Mouse (Mus musculus) fat pad, adult 2 months (tissue): ENCODE data around the gene Paqr6.
A peak's percentile ranks its signal among the peaks of the same experiment; 100 is the strongest.

Experiments used
- DNase-seq: peaks from one replicate; pipeline ENCODE4 v3.0.0-alpha.2; 2011; ENCODE audit warnings: low read depth, low spot score; ENCODE audit errors: extremely low read depth

Gene Paqr6

DNA sequence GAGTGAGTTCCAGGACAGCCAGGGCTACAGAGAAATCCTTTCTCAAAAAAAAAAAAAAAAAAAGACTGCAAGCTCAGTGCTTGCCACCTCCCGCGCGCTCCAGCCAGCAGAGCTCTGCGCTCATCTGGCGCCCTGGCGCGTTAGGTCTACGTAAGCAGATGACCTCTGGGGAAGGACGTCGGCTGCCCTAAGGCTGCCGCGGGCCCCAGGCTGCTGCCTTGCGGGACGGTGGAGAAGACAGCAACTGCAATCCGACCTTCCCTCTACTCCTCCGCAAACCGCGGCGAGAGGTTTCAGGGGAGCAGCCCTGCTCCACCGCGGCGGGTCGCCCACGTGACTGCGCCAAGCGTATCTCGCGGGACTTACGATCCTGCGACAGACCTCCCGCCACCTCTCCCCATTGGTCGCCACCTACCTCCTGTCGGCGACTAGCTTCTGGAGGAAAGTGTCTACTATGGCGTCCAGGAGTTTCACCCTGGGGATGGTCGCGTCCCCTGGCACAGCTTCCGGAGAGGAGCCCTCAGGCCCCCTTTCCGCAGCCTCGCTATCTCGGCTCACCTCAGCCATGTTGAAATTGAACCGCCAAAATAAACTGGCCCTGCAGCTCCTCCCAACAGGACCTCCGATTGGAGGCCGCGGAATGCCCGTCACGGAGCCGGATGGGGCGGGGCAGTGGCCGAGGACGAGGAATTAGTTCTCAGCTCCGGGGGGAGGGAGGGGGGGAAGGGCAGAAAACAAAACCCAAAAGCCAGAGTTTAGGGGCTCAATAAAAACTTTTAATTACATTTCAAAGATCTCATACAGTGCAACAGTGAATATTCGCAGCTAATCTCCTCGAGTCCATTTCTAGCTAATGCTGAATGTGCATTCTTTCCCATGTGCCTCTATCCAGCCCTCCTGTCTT, 45.6 kb downstream of the Paqr6 start, which contains the start of gene Pmf1:
Gene Pmf1 (minus strand): TSS at position 591 of the 904 bp plus-strand sequence.
- peak; percentile 61 for DNase-seq

DNA sequence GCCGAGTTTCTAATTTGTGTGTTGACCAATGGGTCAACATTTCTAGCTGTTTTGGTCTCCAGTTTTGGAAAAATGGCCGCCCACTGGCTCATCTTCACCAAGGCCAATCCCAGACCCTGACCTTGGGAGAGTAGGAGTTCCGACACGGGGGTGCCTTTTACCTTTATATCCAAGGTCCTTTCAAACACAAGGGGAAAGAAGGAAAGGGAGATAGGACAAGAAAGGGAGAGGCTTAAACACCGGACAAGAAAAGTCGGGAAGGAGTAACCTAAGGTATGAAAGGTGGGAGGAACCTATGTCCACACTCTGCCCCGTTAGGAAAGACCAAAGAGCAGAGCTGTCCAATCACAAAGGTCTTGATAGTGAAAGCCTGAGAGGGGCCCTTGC, 46.3 kb downstream of the Paqr6 start:
- no peak for DNase-seq

- no peak for DNase-seq
Measured at GRCm38 (mm10) chr3:88411681-88412080, 47.3 kb downstream of the Paqr6 start.

DNA sequence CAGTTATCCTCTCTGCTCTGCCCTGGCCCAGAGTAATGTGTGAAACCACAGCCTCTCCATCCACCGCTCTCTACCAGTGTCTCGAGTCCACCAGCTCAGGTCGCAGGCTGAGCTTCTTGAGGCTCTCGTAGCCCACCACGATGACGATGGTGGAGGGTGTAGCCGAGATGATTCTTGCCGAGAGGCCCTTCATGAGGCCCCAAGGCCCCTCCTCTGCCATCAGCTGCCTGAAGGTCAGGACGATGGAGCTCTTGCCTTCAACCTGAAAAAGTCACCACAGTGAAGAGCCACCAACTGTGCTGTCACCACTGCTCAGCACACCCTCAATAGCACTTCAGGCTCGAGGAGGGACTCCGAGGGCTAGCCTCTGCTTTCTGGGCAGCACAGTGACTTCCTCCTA, 48.3 kb downstream of the Paqr6 start:
- no peak for DNase-seq

GRCm38 (mm10) chr3:88415668-88416067, 51.3 kb downstream of the Paqr6 start:
- no peak for DNase-seq

GRCm38 (mm10) chr3:88418016-88418415, 53.6 kb downstream of the Paqr6 start:
- DNase-seq: no peak
